In genomic region chr4:129364379-129364778, GRCm38 (mm10) we compare ENCODE assay signal across 16 mouse cellular contexts.
"Had no signal": no experiment of that assay in that cellular context is flagged by ENCODE, and none has a peak within 500 bp of the region (broad histone marks: within the 10 kb centered on the region; RNA-seq: fewer than 3 reads in every experiment).

No protein-coding gene starts in this region.

- H3K4me2 ChIP-seq: intestine, embryonic 15.5 days; kidney, embryonic 15.5 days; liver, embryonic 11.5 days; midbrain, embryonic 13.5 days; neural tube, embryonic 12.5 days; stomach, embryonic 15.5 days had no signal

- DNase-seq: kidney, adult 18-20 months; kidney, postnatal 14 days; lung, adult 2 months; retina, postnatal 1 day; right cerebral cortex, postnatal 4 days; thymus, postnatal 14 days had no signal

- H3K9ac ChIP-seq: intestine, embryonic 15.5 days; kidney, embryonic 15.5 days; liver, embryonic 15.5 days; midbrain, embryonic 13.5 days; neural tube, embryonic 12.5 days; stomach, embryonic 15.5 days had no signal

- H3K27me3 ChIP-seq: intestine, embryonic 15.5 days; kidney, embryonic 15.5 days; liver, embryonic 15.5 days; midbrain, embryonic 13.5 days; neural tube, embryonic 12.5 days; stomach, embryonic 15.5 days had no signal

- H3K27ac ChIP-seq: intestine, embryonic 15.5 days; kidney, embryonic 15.5 days; limb, embryonic 10.5 days; midbrain, embryonic 13.5 days; neural tube, embryonic 12.5 days; stomach, embryonic 15.5 days had no signal

- H3K4me3 ChIP-seq: intestine, embryonic 15.5 days; kidney, embryonic 15.5 days; limb, embryonic 10.5 days; midbrain, embryonic 13.5 days; myocyte; neural tube, embryonic 12.5 days; stomach, embryonic 15.5 days had no signal

- H3K9me3 ChIP-seq: intestine, embryonic 15.5 days; kidney, embryonic 15.5 days; limb, embryonic 10.5 days; liver, embryonic 15.5 days; midbrain, embryonic 13.5 days; neural tube, embryonic 12.5 days; stomach, embryonic 15.5 days had no signal

- ATAC-seq: intestine, embryonic 15.5 days; lung, postnatal 0 days; midbrain, embryonic 13.5 days had no signal

- H3K4me1 ChIP-seq: intestine, embryonic 15.5 days; limb, embryonic 10.5 days; midbrain, embryonic 13.5 days; neural tube, embryonic 12.5 days; stomach, embryonic 15.5 days had no signal
